Mouse (Mus musculus) layer of hippocampus, adult 11-12 months (tissue): ENCODE measurements at regions not wholly inside any gene's neighbourhood (a gene's known extent, or its start where the extent isn't known, plus 50 kb on each side); places are given as distances from the start of the nearest gene placed in this dataset.
A peak's percentile ranks its signal among the peaks of the same experiment; 100 is the strongest.
"Not testable (repeated sequence)": the region's sequence is repeated elsewhere in the genome, so short reads cannot be mapped to it uniquely, and the experiment has no call there.

ENCODE experiments used
- DNase-seq: peaks from one replicate; pipeline ENCODE4 v3.0.0; 2022; ENCODE audit warnings: low spot score

- no peak for DNase-seq
Observed at GRCm38 (mm10) chr8:7323067-7323675, 1337.9 kb downstream of the Efnb2 start.

DNA sequence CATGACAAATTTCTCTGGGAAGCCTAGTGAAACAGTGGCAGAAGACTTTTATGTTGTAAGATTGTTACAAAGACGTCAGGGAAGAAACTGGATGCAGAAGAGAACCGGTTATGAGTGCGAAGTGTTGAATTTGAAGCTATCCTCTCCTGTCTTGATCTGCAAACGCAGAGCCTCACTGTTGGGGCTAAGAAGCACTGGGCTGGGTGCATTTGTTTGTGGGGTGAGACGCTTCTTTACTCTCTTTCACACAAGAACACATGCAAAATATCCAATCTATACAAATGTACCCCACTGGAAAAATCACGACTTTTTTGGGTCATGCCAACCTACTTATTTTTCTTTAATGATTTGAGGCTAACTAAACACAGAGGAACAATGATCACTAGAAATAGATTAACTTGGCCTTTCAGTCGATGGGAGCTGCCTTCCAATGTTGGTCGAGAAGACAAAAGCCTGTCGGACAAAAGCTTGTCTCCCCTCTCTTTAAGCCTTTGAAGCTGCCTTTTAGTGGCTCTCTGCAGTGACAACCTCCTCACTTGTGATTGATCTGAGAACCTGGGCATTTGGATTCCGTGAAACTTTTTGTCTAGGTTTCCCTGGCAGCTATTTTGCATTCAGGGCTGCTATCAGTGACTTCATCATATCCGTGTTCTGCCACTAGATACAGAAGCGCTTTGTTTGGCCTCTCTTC, 1338.5 kb downstream of the Efnb2 start:
- no peak for DNase-seq

GRCm38 (mm10) chr8:7316806-7317355, 1344.2 kb downstream of the Efnb2 start:
- no peak for DNase-seq

- no peak for DNase-seq
Observed at GRCm38 (mm10) chr8:7309239-7309638, 1351.8 kb downstream of the Efnb2 start.

- DNase-seq: no peak
Observed at GRCm38 (mm10) chr8:7289361-7289760, 1371.7 kb downstream of the Efnb2 start.

- no peak for DNase-seq
Observed at GRCm38 (mm10) chr8:7286581-7286980, 1374.5 kb downstream of the Efnb2 start.

- no peak for DNase-seq
Observed at GRCm38 (mm10) chr8:7267406-7267805, 1393.6 kb downstream of the Efnb2 start.

DNA sequence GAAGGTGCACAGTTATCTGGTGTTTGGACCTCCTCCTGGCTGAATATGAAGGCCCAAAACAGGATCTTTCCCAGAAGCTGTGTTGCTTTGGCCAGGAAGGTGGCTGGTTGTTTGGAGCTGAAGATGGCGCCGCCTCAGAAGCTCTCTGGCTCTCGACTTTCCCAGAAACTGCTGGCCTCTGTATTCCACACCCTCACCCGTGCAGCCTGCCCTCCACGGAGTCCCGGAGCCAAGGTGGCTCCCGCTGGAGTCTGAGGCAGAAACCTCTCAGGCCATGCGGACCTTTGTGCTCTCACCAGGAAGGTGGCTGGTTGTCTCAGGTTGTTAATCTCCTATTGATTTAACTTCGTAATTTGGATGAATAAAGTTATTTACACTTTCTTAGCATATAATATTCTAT, 1406.7 kb downstream of the Efnb2 start:
- DNase-seq: not testable (repeated sequence)

- DNase-seq: no peak
Observed at GRCm38 (mm10) chr8:7240321-7240720, 1420.7 kb downstream of the Efnb2 start.

DNA sequence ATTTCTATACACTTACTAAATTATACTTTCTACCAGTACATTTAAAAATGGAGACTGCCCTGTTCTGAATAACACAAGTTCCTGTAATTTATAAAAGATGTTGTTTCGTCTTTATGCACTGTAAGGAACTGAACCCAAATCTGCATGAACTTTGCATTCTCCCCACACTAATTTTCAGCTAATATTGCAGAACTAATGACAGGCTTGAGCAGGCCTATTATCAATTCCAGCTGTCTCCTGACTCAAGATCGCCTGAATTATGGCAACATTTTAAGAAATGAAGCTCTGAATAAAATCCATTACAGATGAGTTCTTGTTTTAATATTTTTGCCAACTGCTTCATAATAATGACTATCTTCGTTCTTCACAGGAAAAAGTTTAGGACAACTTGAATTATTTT, 1427.0 kb downstream of the Efnb2 start:
- DNase-seq: no peak

DNA sequence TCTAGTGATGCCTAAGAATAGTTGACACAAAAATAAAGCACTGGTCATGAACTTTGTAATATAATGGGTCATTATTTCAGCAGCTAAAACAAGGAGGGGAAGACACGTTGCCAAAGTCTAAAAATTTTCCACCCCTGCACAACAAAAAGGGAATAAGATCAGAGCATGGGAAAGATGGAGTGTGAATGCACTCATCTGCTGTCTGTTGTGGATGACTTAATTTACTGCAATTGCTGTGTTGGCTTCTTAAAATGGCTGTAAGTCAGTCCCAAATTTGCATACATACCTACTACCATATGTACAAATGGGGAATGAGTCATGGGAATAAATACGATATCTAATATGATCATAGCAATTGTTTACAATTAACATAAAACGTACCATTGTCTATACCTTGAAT, 1441.7 kb downstream of the Efnb2 start:
- DNase-seq: no peak

GRCm38 (mm10) chr8:7207178-7207577, 1453.9 kb downstream of the Efnb2 start:
- no peak for DNase-seq

- no peak for DNase-seq
Observed at GRCm38 (mm10) chr8:7206596-7206995, 1454.4 kb downstream of the Efnb2 start.

DNA sequence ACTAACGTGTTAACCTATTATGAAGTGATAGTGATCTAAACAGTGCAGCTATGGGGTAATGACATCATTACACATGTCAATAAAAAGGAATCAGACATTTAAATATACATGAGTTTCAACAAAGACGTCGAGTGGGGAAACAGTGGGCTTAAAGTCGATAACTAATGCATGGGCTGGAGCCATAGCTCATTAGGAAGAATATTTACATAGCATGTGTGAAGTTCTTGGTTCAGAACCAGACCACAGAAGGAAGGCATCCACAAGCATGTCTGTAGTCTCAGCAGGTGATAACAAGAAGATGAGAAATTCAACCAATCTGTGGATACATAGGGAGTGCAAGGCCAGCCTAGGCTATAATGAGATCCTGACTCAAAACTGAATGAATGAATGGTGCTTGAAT, 1456.0 kb downstream of the Efnb2 start:
- DNase-seq: no peak

DNA sequence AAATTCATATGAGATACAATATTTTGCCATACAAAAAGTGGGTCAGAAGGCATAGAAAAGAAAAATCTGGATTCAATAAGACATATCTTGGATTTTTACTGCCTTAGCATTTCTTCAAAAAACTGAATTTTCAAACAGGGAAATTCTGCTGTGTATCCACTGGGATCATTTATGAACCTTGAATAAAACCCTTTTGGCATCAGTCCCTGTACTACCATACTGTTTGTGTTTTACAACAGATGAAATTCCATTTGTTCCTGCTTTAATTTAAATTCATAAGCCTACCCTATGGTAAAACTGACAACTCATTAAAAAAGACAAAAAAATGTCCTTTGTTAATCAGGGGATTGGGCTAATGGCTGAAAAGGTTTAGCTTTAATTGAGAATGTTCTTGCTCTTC, 1470.3 kb downstream of the Efnb2 start:
- no peak for DNase-seq

GRCm38 (mm10) chr8:7163361-7163760, 1497.7 kb downstream of the Efnb2 start:
- no peak for DNase-seq

DNA sequence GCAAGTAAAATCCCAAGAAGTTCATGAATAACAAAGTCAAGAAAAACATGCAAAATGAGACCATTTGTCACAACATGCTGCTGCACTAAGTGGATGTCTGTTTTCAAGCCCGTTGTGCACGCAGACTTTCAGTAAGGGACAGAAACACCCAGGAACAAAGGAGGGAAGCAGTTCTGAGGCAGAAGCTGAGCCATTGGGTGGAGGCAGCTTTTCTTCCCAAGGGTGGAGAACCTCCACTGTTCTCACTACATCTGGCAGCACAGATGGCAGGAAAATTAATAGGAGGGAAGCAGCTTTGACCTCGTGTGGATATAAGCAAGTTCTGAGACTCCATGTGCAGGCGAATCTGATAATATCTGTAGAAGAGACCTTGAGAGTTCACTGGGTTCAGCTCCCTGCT, 1529.3 kb downstream of the Efnb2 start:
- peak; percentile 3 for DNase-seq

GRCm38 (mm10) chr8:7108849-7109248, 1552.2 kb downstream of the Efnb2 start:
- no peak for DNase-seq

DNA sequence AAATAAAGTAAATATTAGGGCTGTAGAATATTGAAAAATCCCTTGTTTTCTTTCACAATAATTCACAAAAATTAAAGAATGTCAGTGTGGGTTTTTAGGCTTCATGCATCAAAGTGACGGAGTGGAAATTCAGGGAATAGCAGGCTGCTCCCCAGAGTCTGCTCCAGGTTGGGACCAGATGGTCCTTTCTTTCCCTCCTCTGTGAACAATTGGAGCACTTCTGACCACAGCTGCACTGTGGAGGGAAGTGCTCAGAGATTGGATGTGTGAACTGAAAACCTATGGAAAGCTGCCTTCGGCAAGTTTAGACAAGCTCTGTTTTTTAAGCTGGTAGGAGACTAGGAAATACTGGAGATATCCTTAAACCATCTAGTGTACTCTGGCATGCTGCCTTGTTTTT, 1563.5 kb downstream of the Efnb2 start:
- no peak for DNase-seq

DNA sequence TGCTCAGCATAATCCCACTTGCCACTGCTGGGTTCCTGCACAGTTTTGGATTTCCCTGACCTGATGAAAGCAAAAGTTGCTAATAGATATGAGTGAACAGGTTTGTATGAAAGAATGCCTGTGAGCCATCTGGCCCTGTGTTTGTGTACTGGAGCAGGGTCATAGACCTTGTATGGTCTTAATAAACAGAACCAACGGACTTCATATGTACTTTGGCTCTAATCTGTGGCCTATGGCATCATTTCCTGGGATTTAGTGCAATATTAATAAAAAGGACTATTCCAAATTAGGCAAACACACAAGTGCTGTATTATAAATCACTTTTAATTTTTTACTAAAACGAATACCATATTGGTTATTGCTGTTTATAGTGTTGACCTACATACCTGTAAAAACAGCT, 1568.2 kb downstream of the Efnb2 start:
- DNase-seq: no peak

DNA sequence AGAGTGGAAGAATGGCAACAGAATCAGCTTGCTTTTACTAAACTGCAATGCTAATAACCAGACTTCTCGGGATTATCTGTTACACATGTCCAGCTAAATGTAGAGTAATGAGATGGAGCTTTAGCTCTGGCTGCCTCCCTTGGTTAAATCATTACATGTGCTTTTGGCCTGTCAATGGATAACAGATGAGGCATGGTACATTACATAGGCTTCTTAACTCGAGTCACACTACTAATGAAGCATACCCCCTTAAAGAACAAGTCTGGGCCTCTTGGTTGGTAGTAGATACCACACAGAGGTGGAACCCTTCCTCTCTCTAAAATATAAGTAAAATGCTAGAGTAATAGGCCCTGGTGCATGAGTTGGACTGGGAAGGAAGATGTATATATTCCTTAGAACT, 1572.9 kb downstream of the Efnb2 start:
- no peak for DNase-seq

- no peak for DNase-seq
Observed at GRCm38 (mm10) chr8:7060255-7060656, 1600.8 kb downstream of the Efnb2 start.

DNA sequence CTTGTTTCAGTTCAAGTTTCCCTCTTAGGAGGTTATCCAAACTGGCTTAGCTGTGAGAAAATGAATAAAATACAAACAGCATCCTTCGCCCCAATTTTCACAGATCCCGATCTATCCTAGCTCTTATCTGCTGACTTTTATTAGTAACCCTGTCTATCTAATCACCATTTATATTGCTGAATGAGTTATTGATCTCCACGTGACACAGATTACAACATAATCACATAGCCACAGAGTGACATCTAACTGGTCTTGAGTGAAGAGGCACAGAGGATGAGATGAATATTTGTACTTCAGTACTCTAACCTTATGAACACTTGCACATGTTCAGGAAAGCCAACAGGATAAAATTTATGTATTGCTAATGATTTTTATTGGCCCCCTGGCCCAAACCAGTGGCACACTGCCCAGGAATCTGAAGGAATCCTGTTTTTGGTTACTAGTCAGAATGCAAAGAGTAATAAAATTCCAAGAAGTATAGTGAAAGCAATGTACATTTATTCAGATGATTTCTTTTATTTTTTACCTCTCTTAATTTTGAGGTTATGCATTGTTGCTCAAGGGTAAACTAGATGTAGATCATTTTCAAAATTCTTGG, 1634.7 kb downstream of the Efnb2 start:
- no peak for DNase-seq
